In the genomic region with DNA sequence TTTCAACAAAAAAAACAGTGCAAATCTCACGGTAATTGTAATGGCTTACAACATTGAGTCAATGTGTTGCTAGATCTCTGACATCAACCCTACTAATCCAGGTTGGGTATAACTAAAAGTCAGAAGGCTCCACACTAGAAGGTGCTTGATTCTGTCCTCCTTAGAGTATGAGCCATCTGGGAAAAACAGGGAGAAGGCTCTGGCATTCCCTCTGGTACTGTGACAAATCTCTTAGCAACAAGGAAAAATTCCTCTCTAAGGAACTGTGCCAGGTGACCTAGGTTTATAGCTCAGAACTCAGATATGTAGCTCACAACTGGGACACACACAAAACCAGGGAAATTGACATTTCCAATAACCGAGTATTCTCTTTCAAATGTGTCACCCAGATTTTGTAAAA, we compare ENCODE assay signal across 22 mouse cellular contexts.
"Had no signal": no experiment of that assay in that cellular context is flagged by ENCODE, and none has a peak within 500 bp of the region (broad histone marks: within the 10 kb centered on the region; RNA-seq: fewer than 3 reads in every experiment).

No protein-coding gene starts in this region.

- DNase-seq: heart, postnatal 10 days; heart, postnatal 14 days; heart, postnatal 36 days; heart, postnatal 4 days; kidney, adult 11 months; kidney, adult 18-20 months; kidney, adult 2 months; kidney, adult 8-10 months; kidney, adult 9 months; kidney, postnatal 10 days; kidney, postnatal 14 days; kidney, postnatal 25 days; kidney, postnatal 36 days; kidney, postnatal 4 days; layer of hippocampus, adult 9-11 months; layer of hippocampus, postnatal 36 days had no signal

- ATAC-seq: hindbrain, embryonic 16.5 days; hindbrain, postnatal 0 days; inflammation-experienced regulatory T-cells, adult 6 months; intestine, embryonic 15.5 days; intestine, embryonic 16.5 days; intestine, postnatal 0 days had no signal
